Mouse (Mus musculus): ENCODE measurements around the gene Sectm1b. TPM values are rescaled to one million over a fixed set of nuclear protein-coding genes. Genes with fewer than 3 reads are reported as not detected.

Sectm1b gene
- polyA plus RNA-seq, 1 experiment from 2014 or later, result not detected

GRCm38 (mm10) chr11:121024163-121024562 is 39.2 kb downstream of the Sectm1b start:
- H3K4me1 ChIP-seq (ENCODE audit: control insufficient read depth, insufficient read depth, low read length), result no peaks in the 10 kb centered on the region
- no peak overlapping the region for H3K4me2 ChIP-seq (ENCODE audit: low read length)
- 74% methylated on average over 6 of the region's 6 CpGs for WGBS
- H3K9ac ChIP-seq (ENCODE audit: low read length), result no peak overlapping the region
- no peak for DNase-seq (ENCODE audit: low spot score)
- H3K36me3 ChIP-seq (ENCODE audit: control insufficient read depth, insufficient read depth, low read length), result no peaks in the 10 kb centered on the region
- no peak overlapping the region for H3K27ac ChIP-seq (ENCODE audit: low read depth, low read length)
- ATAC-seq, result no peak
- H3K27me3 ChIP-seq (replicated peaks; ENCODE audit: control insufficient read depth, insufficient read depth, low read length), result no peaks in the 10 kb centered on the region
- no peaks in the 10 kb centered on the region for H3K9me3 ChIP-seq (replicated peaks; ENCODE audit: control insufficient read depth, low read length)
- no peak overlapping the region for H3K4me3 ChIP-seq (ENCODE audit: low read depth, low read length)

GRCm38 (mm10) chr11:121019501-121019900 is 43.9 kb downstream of the Sectm1b start:
- Histone ChIP-seq H3K36me3 (ENCODE audit: control insufficient read depth, insufficient read depth, low read length) (no peaks in the 10 kb centered on the region), H3K4me2 (ENCODE audit: low read length) (no peak overlapping the region), H3K27me3 (replicated peaks; ENCODE audit: control insufficient read depth, insufficient read depth, low read length) (no peaks in the 10 kb centered on the region), H3K4me1 (ENCODE audit: control insufficient read depth, insufficient read depth, low read length) (no peaks in the 10 kb centered on the region), H3K9ac (ENCODE audit: low read length) (no peak overlapping the region), H3K4me3 (ENCODE audit: low read depth, low read length) (no peak overlapping the region), H3K9me3 (replicated peaks; ENCODE audit: control insufficient read depth, low read length) (no peaks in the 10 kb centered on the region), H3K27ac (ENCODE audit: low read depth, low read length) (no peak overlapping the region)
- ATAC-seq (no peak), DNase-seq (ENCODE audit: low spot score) (no peak)
- WGBS, result 82% methylated on average over 5 of the region's 5 CpGs

DNA sequence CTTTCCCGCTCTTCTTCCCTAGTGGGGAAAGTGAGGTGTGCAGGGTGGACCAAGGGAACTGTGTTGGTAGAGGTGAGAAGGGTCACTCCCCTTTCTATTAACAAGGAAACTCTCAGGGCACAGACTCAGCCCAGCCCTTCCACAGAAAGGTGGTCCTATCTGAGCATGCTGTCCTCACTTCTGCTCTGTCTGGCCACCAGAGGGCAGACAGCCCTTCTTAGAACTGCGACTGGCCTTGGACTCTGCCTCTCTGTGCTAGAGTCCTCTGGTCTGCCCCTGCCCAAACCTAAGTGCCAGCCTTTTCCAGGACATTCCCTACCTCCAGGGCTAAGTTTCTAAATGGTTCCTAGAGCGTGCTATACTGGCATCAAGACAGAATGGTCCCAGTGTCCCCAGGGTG is 45.7 kb downstream of the Sectm1b start:
- no peak overlapping the region for H3K4me2 ChIP-seq (ENCODE audit: low read length)
- no peak overlapping the region for H3K27ac ChIP-seq (ENCODE audit: low read depth, low read length)
- no peaks in the 10 kb centered on the region for H3K36me3 ChIP-seq (ENCODE audit: control insufficient read depth, insufficient read depth, low read length)
- DNase-seq (ENCODE audit: low spot score) (peak; percentile 68), ATAC-seq (peak; percentile 65; the same call in 1 of the 2 replicates)
- no peaks in the 10 kb centered on the region for H3K9me3 ChIP-seq (replicated peaks; ENCODE audit: control insufficient read depth, low read length)
- H3K4me1 ChIP-seq (ENCODE audit: control insufficient read depth, insufficient read depth, low read length), result no peaks in the 10 kb centered on the region
- no peak overlapping the region for H3K9ac ChIP-seq (ENCODE audit: low read length)
- H3K4me3 ChIP-seq (ENCODE audit: low read depth, low read length), result no peak overlapping the region
- no peaks in the 10 kb centered on the region for H3K27me3 ChIP-seq (replicated peaks; ENCODE audit: control insufficient read depth, insufficient read depth, low read length)
- 42% methylated on average over 3 of the region's 3 CpGs for WGBS

DNA sequence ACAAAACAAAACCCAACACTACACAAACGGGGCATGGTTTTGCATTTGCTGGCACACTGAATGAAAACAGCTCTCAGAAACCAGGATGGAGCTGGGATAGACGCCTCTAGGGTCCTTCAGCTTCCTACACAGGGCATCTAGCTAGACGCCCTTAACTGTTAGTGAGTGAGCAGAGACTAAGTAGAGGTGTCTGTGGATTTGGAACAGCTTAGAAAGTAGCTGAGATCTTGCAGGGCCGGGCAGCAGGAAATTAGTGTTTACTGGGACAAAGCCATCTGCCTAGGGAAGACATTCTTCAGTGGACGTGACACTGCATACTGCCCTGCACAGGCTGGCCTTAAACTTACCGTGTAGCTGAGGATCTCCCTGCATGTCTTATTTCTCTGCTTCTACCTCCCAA is 47.9 kb downstream of the Sectm1b start:
- no peak overlapping the region for H3K4me2 ChIP-seq (ENCODE audit: low read length)
- no peak overlapping the region for H3K9ac ChIP-seq (ENCODE audit: low read length)
- ATAC-seq, result no peak
- H3K27me3 ChIP-seq (replicated peaks; ENCODE audit: control insufficient read depth, insufficient read depth, low read length), result no peaks in the 10 kb centered on the region
- WGBS, result 71% methylated on average over 6 of the region's 6 CpGs
- DNase-seq (ENCODE audit: low spot score), result no peak
- H3K4me1 ChIP-seq (ENCODE audit: control insufficient read depth, insufficient read depth, low read length), result no peaks in the 10 kb centered on the region
- H3K4me3 ChIP-seq (ENCODE audit: low read depth, low read length), result no peak overlapping the region
- H3K9me3 ChIP-seq (replicated peaks; ENCODE audit: control insufficient read depth, low read length), result no peaks in the 10 kb centered on the region
- H3K36me3 ChIP-seq (ENCODE audit: control insufficient read depth, insufficient read depth, low read length), result no peaks in the 10 kb centered on the region
- no peak overlapping the region for H3K27ac ChIP-seq (ENCODE audit: low read depth, low read length)

- peak overlapping the region; percentile 29; the same call in 1 of the 2 replicates for H3K4me2 ChIP-seq (ENCODE audit: low read length)
- no peaks in the 10 kb centered on the region for H3K4me1 ChIP-seq (ENCODE audit: control insufficient read depth, insufficient read depth, low read length)
- H3K9me3 ChIP-seq (replicated peaks; ENCODE audit: control insufficient read depth, low read length), result no peaks in the 10 kb centered on the region
- no peak overlapping the region for H3K9ac ChIP-seq (ENCODE audit: low read length)
- WGBS, result 60% methylated on average over 19 of the region's 19 CpGs
- ATAC-seq, result no peak
- no peaks in the 10 kb centered on the region for H3K36me3 ChIP-seq (ENCODE audit: control insufficient read depth, insufficient read depth, low read length)
- no peak overlapping the region for H3K4me3 ChIP-seq (ENCODE audit: low read depth, low read length)
- peak; percentile 49 for DNase-seq (ENCODE audit: low spot score)
- no peak overlapping the region for H3K27ac ChIP-seq (ENCODE audit: low read depth, low read length)
- H3K27me3 ChIP-seq (replicated peaks; ENCODE audit: control insufficient read depth, insufficient read depth, low read length), result no peaks in the 10 kb centered on the region
Observed at GRCm38 (mm10) chr11:121014896-121015300, 48.5 kb downstream of the Sectm1b start.

DNA sequence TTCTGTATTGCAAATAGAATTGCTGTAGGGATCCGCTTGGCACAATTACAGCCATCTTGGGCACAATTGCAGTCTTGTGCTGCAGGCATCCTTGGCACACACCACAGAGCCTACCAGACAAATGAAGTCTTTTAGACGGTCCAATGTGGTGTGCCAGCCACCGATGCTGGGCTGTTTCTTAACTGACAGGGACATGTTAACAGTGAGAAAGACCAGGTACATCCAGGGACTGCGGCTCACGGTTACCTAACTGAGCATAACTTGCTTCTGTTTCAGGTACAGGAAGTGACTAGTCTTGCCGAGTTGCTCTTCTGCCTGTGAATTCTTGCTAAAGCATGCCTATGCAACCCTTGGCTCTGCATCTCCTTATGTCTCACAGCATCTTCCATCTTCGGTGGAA is 49.7 kb downstream of the Sectm1b start:
- no peak overlapping the region for H3K27ac ChIP-seq (ENCODE audit: low read depth, low read length)
- no peaks in the 10 kb centered on the region for H3K9me3 ChIP-seq (replicated peaks; ENCODE audit: control insufficient read depth, low read length)
- no peak for DNase-seq (ENCODE audit: low spot score)

GRCm38 (mm10) chr11:121010044-121010755 is 53.2 kb downstream of the Sectm1b start:
- ATAC-seq, result no peak
- Histone ChIP-seq H3K9ac (ENCODE audit: low read length) (no peak overlapping the region), H3K4me3 (ENCODE audit: low read depth, low read length) (no peak overlapping the region), H3K4me2 (ENCODE audit: low read length) (no peak overlapping the region), H3K27ac (ENCODE audit: low read depth, low read length) (no peak overlapping the region), H3K27me3 (replicated peaks; ENCODE audit: control insufficient read depth, insufficient read depth, low read length) (no peaks in the 10 kb centered on the region), H3K36me3 (ENCODE audit: control insufficient read depth, insufficient read depth, low read length) (no peaks in the 10 kb centered on the region), H3K4me1 (ENCODE audit: control insufficient read depth, insufficient read depth, low read length) (no peaks in the 10 kb centered on the region), H3K9me3 (replicated peaks; ENCODE audit: control insufficient read depth, low read length) (no peaks in the 10 kb centered on the region)
- WGBS, result 94% methylated on average over 3 of the region's 3 CpGs
- no peak for DNase-seq (ENCODE audit: low spot score)

More for the DNA sequence above, 49.7 kb downstream of the Sectm1b start:
- Histone ChIP-seq H3K4me2 (ENCODE audit: low read length) (no peak overlapping the region), H3K36me3 (ENCODE audit: control insufficient read depth, insufficient read depth, low read length) (no peaks in the 10 kb centered on the region), H3K4me3 (ENCODE audit: low read depth, low read length) (no peak overlapping the region), H3K27me3 (replicated peaks; ENCODE audit: control insufficient read depth, insufficient read depth, low read length) (no peaks in the 10 kb centered on the region), H3K9ac (ENCODE audit: low read length) (no peak overlapping the region), H3K4me1 (ENCODE audit: control insufficient read depth, insufficient read depth, low read length) (no peaks in the 10 kb centered on the region)
- no peak for ATAC-seq
- 83% methylated on average over 7 of the region's 7 CpGs for WGBS

DNA sequence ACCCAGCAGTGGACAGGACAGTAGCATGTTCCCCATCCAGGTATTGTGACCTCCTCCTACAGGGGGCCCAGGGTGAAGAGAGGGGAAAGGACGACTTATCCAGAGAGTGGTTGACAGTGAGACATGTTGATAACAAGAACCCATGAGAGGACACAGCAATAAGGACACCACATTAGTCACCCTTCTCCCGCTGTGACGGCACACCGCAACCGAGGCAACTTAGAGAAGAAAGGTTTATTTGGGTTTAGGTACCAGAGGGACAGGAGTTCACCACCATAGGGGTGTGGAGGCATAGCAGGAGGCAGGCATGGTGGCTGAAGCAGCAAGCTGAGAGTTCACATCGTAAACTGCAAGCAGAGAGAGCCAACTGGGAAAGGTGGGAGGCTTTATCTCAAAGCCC is 57.2 kb downstream of the Sectm1b start:
- no peaks in the 10 kb centered on the region for H3K9me3 ChIP-seq (replicated peaks; ENCODE audit: control insufficient read depth, low read length)
- DNase-seq (ENCODE audit: low spot score) (no peak), ATAC-seq (no peak)
- H3K36me3 ChIP-seq (ENCODE audit: control insufficient read depth, insufficient read depth, low read length), result no peaks in the 10 kb centered on the region
- H3K4me1 ChIP-seq (ENCODE audit: control insufficient read depth, insufficient read depth, low read length), result no peaks in the 10 kb centered on the region
- no peak overlapping the region for H3K4me2 ChIP-seq (ENCODE audit: low read length)
- no peaks in the 10 kb centered on the region for H3K27me3 ChIP-seq (replicated peaks; ENCODE audit: control insufficient read depth, insufficient read depth, low read length)
- H3K27ac ChIP-seq (ENCODE audit: low read depth, low read length), result no peak overlapping the region
- WGBS, result 83% methylated on average over 6 of the region's 6 CpGs
- no peak overlapping the region for H3K4me3 ChIP-seq (ENCODE audit: low read depth, low read length)
- no peak overlapping the region for H3K9ac ChIP-seq (ENCODE audit: low read length)

GRCm38 (mm10) chr11:121004281-121004680 is 59.1 kb downstream of the Sectm1b start:
- Histone ChIP-seq H3K4me3 (ENCODE audit: low read depth, low read length) (no peak overlapping the region), H3K9ac (ENCODE audit: low read length) (no peak overlapping the region), H3K4me1 (ENCODE audit: control insufficient read depth, insufficient read depth, low read length) (no peaks in the 10 kb centered on the region), H3K9me3 (replicated peaks; ENCODE audit: control insufficient read depth, low read length) (no peaks in the 10 kb centered on the region), H3K4me2 (ENCODE audit: low read length) (no peak overlapping the region), H3K36me3 (ENCODE audit: control insufficient read depth, insufficient read depth, low read length) (no peaks in the 10 kb centered on the region), H3K27me3 (replicated peaks; ENCODE audit: control insufficient read depth, insufficient read depth, low read length) (no peaks in the 10 kb centered on the region), H3K27ac (ENCODE audit: low read depth, low read length) (no peak overlapping the region)
- WGBS, result 49% methylated on average over 5 of the region's 5 CpGs
- DNase-seq (ENCODE audit: low spot score) (no peak), ATAC-seq (no peak)
